Mouse (Mus musculus): Measurements from ENCODE around the gene Donson.

DNA sequence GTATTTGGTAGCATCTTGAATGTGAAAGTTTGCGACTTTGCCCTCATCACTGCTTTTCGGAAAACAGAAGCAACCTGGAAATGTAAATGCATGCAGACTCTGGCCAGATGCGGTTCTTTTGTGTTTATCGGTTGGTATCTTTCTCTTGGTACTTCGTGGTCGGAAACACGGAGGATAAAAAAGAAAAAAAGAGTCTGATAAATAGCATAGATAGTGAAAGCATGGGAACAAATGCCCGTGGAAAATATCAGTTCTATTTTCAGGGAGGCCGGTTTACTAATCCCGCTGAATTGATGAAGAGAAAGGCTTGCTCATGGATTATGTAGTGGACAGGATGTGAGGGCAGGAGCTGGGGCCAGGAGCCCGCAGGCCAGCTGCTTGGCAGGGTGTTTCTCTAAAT, 41.9 kb upstream of the Donson start:
- no peak for TF ChIP-seq USF1 (IDR thresholded peaks at IDR 0.05; ENCODE audit: low read depth)
- TF ChIP-seq POLR2A (IDR thresholded peaks at IDR 0.05; ENCODE audit: insufficient read length, low read depth): no peak
- no peak for TF ChIP-seq TCF3 (IDR thresholded peaks at IDR 0.05; ENCODE audit: insufficient read length, low read depth)
- no peak for TF ChIP-seq E2F4 (IDR thresholded peaks at IDR 0.05; ENCODE audit: insufficient read depth)
- no peak for TF ChIP-seq TCF12 (IDR thresholded peaks at IDR 0.05; ENCODE audit: insufficient read depth, poor library complexity, severe bottlenecking)
- TF ChIP-seq CEBPB (IDR thresholded peaks at IDR 0.05; ENCODE audit: insufficient read depth, poor library complexity, severe bottlenecking): no peak
- no peak for TF ChIP-seq MYOG (IDR thresholded peaks at IDR 0.05; ENCODE audit: control insufficient read depth in 1 of 3, insufficient read depth in 1 of 3, insufficient read length in 2 of 3, low read depth in 2 of 3)
- no peak for TF ChIP-seq POLR2AphosphoS2 (IDR thresholded peaks at IDR 0.05; ENCODE audit: insufficient read length, low read depth)
- TF ChIP-seq MAX (IDR thresholded peaks at IDR 0.05; ENCODE audit: low read depth): no peak
- no peak for TF ChIP-seq REST (IDR thresholded peaks at IDR 0.05; ENCODE audit: insufficient read depth, insufficient read length)
- no peak for TF ChIP-seq SRF (IDR thresholded peaks at IDR 0.05; ENCODE audit: control insufficient read depth, insufficient read length, low read depth)
- no peak for TF ChIP-seq MYOD1 (IDR thresholded peaks at IDR 0.05; ENCODE audit: control insufficient read depth in 1 of 3, insufficient read length in 2 of 3, low read depth in 2 of 3)
